Mouse (Mus musculus): ENCODE measurements around the gene Gabarap.

The Gabarap gene

DNA sequence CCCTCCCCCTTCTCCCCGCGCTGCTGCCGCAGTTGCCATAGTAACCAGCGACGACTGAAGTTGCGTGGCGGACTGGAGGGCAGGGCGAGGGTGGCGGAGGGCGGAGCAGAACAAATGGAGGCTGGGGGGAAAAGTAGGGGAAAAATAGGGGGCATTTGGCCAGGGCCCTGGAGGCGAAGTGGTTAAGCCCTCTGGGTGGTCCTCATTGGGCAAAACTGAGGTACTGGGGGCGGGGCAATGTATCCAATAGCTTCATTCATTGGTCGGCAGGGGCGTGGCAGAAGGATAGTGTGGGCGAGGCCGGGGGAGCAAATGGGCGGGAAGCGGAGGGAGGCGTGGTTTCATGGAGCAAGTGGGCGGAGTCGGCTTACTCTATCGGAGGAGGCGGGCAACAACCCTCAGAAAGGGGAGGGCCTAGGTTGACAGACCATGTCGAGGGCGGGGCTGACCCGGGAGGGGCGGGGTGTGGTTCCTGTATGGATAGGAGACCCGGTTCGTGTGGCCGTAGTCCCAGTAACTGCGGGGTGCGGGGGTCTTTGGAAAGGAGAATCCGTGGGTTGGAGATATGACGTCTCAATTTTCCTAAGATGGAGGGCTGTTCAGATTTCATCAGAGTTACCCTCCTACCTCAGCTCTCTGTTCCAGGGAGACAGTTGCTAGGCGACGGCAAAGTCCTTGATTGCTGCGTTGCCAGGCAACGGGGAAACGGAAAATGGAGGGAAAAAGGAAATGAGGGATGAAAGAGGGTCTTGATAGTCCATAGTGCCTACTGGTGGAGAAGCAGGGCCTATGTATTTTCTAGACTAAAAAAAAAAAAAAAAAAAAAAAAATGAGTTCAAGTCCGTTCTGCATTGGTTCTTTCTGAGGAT, 30.6 kb downstream of the Gabarap start:
- DNase-seq (ENCODE audit: low spot score) = peak; percentile 93

DNA sequence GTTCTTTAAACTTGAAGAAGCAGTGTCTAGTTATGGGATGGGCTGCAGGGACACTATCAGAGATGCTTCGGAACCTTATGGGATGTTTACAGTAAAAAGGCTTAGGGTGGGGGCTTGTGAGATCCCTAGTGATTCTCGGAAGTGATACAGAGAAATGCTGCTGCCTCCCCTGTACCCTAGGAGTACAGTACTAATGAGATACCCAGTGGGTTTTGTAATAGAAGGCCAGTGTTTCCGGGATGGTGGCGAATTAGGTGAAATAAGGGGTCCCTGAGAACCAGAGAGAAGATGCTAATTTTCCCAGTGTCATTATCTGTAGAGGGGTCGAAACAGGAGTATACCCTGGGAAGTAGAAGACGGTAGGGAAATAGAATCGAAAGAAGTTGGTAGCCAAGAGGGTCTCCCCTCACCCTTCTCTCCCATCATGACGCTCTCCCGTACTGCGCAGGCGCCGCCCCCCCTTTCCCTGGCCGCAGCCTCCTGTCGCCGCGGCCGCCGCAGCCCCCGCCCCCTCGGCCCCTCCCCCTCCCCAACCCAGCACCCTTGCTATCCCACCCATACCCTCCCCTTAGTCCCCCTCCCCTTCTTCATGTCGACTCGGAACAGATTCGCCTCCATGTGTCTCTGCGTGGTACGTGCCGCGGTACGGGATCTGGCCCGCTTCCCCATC, 32.7 kb downstream of the Gabarap start:
- DNase-seq (ENCODE audit: low spot score) = no peak

DNA sequence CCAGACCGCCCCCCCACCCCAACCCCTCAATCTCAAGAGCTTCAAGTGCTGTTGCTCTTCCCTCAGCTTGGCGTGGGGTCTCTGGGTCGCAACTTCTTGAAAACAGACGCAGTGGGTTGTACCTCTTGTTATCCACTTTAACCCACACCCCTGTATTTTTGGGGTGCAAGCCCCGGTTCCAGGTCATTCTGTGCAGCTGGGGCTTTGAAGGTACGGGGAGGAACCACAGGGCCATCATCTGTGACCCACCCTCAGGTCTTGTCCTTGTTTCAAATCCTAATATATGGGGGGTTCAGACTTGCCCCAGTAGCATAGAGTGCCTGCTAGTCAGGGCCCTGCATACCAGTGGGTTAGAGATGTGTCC, 33.2 kb downstream of the Gabarap start:
- no peak for DNase-seq (ENCODE audit: low spot score)

DNA sequence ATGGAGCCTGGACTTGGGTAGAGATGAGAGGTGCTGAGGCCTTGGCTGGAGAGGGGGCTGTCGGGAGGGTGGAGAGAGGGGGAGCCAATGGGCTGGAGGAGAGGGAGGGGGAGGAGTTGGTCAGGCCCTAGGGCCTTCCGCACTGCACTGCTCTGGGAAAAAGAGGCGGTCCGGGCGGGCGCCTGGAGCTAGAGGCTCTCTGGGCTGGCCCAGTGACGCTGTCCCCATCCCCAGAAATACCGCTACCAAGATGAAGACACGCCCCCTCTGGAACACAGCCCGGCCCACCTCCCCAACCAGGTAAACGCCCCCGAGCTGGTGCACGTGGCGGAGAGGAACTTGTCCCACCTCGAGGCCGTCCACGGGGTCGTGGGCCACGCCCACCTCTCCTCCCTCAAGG, 35.7 kb downstream of the Gabarap start:
- DNase-seq (ENCODE audit: low spot score) = peak; percentile 42

DNA sequence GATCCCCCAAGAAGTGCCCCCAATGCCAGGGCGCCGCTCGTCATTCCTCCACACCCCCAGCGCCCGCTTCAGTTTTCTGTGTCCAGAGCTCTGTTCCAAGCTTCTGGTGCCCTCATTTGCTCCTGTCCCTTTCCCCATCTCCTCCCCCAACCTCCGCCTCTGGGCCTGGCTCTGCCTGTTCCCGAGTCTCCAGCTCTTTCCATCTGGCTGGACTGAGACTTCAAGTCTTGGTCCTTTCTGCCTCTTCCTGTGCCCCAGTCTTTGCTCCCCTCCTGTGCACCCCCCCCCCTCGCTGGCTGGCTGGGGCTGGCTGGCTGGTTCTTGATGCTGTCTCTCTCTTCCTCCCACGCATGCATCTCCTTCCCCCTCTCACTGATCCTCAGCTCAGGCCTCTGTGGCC, 36.5 kb downstream of the Gabarap start:
- DNase-seq (ENCODE audit: low spot score) = peak; percentile 55

DNA sequence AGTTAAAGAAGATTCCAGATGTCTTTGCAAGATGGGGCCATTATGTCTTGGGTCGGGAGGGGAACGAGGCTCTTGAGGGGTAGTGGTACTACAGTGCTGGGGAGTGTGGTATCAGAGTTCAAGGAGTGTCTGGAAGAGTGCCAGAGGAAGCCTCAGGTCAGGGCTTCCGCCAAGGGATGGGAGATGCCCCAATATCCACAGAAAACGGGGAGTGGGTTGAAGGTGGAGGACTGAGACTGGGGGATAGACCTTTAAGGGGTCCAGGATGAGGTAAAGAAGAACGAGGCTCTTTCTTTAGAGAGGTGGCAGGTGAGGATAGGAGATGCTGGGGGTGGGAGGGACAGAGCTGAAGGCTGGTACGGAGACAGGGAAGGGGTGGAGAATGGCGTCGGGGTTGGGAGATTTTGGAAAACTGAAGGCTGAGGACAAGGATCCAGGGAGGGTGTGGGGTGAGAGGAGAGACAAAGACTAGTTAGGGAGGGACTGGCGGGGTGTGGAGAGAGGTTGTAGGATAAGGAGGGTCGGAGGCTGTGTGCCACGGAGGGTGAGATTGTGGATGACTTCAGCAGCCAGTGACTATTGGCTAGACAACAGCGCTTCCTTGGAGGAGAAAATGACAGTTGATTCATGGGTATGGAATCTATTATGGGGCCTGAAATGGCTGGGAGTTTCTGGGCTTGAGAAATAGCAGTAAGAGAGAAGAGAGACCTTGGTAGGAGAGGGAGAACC, 37.6 kb downstream of the Gabarap start:
- DNase-seq (ENCODE audit: low spot score) = no peak

DNA sequence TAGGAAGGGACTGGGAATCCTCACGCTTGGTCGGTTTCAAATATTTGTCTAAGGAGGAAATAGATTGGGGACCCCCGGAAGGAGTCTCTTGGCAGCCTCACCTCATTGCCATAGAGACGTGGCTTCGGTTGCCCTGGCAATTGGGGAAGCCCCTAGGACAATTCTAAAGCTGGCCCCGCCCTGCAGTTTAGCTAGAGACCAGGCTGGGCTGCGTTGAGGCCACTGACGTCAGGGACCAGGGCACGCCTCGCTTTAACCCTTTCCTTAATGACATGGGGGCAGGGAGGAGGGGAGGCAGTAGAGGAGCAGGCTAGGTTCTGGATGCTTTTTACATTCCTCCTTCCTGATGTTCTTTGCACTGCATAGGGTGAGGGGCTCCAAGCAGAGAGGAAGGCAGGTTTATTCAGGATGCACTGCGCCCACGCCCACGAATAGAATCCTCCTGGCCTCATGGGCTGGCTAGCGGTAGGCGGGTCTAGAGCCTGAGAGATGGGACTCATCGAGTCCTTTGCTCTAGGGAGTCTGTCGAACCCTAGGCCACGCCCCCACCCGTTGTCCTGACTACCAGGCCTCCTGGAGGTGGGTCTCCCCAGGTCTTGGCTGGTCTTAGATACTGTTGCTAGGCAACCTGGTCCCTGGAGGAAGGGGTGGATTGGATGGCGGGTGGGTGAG, 38.3 kb downstream of the Gabarap start:
- DNase-seq (ENCODE audit: low spot score) = peak; percentile 41

DNA sequence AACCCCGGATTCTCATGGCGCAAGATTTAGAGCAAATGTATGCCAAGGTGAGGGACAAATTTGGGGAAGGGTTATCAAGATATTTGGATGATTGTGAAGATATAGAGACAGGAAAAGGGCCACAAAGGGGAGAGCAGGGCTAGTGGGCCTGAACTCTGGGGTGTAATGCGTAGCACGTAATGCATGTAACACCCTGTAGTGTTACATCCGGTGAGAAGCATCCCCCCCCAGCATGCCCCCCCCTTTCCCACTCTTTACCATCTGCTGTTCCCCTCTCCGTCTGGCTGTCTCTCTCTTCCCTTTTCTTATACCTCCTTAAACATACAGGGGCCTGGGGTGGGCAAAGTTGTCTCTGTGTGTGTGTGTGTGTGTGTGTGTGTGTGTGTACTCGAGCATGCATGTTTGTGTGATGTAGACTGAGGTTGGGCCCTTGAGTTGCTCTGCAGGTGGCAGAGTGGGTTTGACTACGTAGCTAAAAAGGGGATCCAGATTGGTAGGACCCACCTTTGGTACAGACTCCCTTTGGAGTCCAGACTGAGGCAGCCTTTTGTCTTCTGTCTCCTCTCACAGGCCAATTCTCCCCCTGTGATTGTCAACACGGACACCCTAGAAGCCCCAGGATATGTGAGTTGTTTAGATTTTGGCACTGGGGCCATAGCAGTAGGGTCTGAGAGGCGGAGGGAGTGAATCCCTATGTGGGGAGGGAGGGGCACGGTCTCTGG, 39.0 kb downstream of the Gabarap start:
- DNase-seq (ENCODE audit: low spot score) = no peak

DNA sequence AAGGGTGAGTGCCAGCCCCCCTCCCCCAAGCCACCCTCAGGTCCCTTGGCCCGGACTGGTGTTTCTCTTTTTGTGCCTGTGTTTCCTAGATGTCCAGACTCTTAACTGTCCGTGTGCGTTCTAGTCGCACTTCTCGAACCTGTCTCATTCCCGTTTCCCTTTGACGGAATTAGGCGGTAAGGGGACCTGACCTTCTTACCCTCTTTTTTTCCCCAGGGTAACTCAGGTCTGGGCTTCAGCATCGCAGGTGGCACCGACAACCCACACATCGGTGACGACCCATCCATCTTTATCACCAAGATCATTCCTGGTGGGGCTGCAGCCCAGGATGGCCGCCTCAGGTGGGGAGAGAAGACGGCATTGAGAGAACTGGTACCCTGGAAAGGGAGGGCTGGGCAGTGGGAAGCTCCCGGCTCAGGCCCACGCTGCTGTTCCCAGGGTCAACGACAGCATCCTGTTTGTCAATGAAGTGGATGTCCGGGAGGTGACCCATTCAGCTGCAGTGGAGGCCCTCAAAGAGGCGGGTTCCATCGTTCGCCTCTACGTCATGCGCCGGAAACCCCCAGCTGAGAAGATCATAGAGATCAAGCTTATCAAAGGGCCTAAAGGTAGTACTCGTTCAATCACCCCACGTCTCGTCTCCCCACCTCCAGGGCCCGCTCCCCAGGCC, 39.8 kb downstream of the Gabarap start:
- no peak for DNase-seq (ENCODE audit: low spot score)

DNA sequence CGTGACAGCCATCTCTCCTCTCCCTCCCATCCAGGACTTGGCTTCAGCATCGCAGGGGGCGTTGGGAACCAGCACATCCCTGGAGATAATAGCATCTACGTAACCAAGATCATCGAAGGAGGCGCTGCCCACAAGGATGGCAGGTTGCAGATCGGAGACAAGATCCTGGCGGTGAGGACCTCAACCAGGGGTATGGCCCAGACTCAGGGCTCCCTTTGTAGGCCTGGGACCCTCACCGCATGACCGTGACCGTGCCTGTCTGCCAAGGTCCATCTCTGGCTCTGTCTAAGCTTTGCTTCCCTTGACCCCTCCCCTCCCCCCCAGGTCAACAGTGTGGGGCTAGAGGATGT, 40.4 kb downstream of the Gabarap start:
- DNase-seq (ENCODE audit: low spot score) = no peak

DNA sequence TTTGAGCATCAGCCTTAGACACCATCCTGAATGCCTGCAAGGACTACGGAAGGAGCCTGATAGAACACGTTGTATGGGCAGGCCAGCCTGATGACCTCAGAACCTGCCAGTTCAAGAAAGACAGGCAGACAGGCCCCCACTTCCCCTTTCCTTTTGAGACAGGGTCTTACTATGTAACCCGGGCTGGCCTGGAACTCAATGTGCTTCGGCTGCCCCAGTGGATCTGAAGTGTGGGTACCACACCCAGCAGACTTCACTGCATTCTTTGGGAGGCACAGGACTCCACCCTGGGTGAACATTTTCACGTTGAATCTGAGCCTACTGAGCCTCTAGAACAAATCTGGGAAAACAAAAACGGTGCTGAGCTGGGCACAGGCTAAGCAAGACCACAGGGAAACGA, 47.2 kb downstream of the Gabarap start:
- DNase-seq (ENCODE audit: low spot score) = no peak

DNA sequence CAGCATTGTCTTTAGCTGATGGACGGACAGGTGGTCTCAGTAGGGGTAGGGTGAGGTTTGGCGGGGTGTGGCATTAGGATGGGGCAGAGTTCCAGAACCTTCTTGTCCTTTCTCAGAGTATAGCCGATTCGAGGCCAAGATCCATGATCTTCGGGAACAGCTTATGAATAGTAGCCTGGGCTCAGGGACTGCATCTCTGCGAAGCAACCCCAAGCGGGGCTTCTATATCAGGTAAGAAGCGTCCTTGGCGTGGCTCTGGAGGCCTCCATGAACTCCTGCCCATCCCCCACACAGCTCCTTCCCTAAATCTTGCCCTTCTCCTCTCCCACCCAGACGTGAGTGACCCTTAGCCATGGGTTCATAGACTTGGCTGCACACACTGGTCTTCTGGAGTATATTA, 48.7 kb downstream of the Gabarap start:
- DNase-seq (ENCODE audit: low spot score) = no peak

DNA sequence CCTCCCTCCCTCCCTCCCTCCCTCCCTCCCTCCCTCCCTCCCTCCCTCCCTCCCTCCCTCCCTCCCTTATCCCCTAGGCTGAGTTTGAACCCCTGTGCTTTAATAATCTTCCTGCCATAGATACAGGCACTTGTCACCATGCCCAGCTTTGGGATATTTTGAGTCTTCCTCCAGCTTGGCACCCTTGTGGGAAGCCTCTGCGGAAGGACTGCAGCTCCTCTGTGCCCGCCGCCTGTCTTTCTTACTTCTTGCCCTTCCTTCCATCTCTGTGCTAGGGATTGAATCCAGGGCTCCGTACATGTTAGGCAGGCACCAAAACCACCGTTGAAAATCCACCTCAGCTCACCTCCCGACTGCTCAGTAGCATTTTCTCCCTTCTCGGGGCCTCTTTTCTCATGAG, 49.2 kb downstream of the Gabarap start:
- DNase-seq (ENCODE audit: low spot score) = no peak

DNA sequence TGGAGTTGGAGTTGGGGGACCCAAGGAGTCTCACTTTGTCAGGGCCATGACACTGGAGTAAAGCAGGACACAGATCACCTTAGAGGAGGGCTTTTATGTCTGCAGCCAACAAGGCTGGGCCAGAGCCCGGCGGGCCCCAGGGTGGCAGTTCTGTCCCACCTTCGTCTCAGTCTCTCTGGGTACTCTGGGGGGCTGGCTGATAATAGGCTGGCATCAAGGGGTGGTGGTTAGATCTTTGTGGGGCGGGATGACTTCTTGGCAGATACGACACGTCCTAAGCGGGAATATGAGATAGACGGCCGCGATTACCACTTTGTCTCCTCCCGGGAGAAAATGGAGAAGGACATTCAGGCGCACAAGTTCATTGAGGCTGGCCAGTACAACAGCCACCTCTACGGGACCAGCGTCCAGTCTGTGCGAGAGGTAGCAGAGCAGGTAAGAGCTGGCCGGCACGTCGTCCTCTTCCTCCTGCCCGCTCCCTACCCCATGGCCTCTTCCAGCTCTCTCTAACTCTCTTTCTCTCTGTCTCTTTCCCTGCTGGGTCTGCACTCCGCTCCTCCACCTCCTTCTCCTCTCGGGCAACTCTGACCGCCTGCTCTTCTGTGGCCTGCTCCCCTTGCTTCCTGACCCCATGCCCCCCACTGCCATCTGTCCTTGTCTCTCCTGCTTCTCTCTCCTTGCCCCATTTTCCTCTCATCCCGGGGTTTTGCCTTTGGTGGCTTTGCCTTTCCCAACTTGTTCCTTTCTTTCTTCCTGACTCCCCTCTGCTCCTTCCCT, 51.6 kb downstream of the Gabarap start:
- no peak for DNase-seq (ENCODE audit: low spot score)

DNA sequence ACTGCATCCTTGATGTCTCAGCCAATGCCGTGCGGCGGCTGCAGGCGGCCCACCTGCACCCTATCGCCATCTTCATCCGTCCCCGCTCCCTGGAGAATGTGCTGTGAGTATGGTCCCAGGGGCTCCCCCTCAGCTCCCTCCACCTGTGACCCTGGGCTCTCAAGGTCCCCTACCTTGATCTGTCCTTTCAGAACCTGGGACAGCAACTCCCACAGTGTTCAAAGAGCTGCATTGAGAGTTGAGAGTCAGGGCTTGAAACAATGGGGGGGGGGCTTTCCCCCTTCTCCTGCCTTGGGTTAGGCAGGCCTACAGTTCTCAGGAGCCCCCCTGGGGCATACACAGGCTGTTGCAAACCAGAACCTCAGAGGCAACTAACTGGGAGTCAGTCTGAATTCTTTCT, 52.7 kb downstream of the Gabarap start:
- no peak for DNase-seq (ENCODE audit: low spot score)
